Mouse (Mus musculus) olfactory bulb, adult 2 months (tissue): ENCODE data around the gene Slc7a15.

Experiments used
- CTCF ChIP-seq: fragments of 200-500 bp; IDR thresholded peaks from 2 replicates; pipeline ENCODE4 v1.5.1; 2012; ENCODE audit warnings: low read depth, mild to moderate bottlenecking, low read length, moderate library complexity; ENCODE audit not compliant: insufficient read depth
- POLR2A ChIP-seq: fragments of 200-500 bp; IDR thresholded peaks from 2 replicates; pipeline ENCODE4 v1.6.1; 2012; ENCODE audit warnings: mild to moderate bottlenecking, low read depth, low read length, moderate library complexity; ENCODE audit not compliant: insufficient read depth

DNA sequence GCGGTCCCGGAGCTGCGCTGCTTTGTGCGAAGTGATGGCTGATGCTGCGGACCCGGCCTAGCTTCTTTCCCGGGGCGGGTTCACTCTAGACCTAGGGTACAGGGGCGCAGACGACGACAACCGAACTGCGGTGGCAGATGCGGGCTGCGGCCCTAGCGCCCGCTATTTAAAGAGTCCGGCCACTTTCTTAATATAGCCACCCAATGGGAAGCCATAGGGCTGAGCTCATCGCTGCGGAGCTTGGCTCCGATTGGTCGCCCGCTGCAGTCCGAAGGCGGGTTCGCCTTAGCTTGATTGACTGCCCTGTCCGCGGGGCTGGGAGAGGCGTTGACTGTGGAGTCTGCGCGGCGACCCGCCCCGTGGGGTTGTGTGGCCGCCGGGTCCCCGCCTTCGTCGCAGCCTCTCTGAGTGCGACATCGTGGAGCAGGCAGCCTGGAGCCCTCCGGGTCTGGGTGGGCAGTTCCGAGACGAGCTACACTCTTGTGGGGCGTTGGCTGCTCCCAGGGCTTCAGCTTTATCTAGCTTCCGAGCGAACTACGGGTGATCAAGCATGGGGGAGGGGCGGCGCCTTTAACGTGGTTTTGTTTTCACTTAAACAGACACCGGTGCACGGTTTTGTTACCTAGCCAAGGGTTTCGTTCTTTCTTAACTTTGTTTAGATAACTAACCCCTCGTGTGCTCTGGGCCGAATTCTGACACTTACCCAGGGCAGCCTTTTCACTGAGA is 98.8 kb downstream of the Slc7a15 start, which contains the start of gene Rhob:
- TF ChIP-seq POLR2A (peak; percentile 100), CTCF (no peak; the same call in 1 of the 2 replicates)
